Mouse (Mus musculus) left cerebral cortex, postnatal 14 days (tissue): ENCODE results near the gene Acsbg1. TPM values are rescaled to one million over a fixed set of nuclear protein-coding genes. Genes with fewer than 3 reads are reported as not detected.
"Not testable (repeated sequence)": the region's sequence is repeated elsewhere in the genome, so short reads cannot be mapped to it uniquely, and the experiment has no call there.

Experiments
- DNase-seq, 2 experiments: peaks; one replicate each; pipeline ENCODE4 v3.0.0; 2021 to 2022; ENCODE audit warnings: low spot score in 2 of 2, mixed read lengths in 1 of 2
- intact Hi-C: fragments of 180-260 bp; cut with DNase I; formaldehyde crosslinking; loops from one replicate; pipeline ENCODE4 v1.15.1; 2025
- total RNA-seq, 2 experiments: library from RNA; stranded (reverse); gene quantifications; 2 replicates each; pipeline ENCODE4 v1.2.3; 2021

Gene Acsbg1
- total RNA-seq, 2 experiments from 2014 or later = 125 to 132 TPM

DNA sequence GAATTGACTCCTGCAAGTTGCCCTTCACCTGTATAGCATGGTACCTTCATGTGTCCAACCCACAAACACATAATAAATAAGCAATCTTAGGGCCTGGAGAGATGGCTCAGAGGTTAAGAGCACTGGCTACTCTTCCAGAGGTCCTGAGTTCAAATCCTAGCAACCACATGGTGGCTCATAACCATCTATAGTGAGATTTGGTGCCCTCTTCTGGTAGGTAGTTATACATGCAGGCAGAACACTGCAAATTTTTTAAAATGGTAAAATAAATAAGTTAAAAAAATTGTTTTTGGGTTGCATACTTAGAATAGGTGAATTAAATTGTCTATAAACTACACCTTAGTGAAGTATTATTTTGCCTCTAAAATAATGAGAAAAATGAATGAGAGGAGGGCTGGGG is 30.8 kb downstream of the Acsbg1 start:
- intact Hi-C loops = no loop called here
- no peak for DNase-seq

DNA sequence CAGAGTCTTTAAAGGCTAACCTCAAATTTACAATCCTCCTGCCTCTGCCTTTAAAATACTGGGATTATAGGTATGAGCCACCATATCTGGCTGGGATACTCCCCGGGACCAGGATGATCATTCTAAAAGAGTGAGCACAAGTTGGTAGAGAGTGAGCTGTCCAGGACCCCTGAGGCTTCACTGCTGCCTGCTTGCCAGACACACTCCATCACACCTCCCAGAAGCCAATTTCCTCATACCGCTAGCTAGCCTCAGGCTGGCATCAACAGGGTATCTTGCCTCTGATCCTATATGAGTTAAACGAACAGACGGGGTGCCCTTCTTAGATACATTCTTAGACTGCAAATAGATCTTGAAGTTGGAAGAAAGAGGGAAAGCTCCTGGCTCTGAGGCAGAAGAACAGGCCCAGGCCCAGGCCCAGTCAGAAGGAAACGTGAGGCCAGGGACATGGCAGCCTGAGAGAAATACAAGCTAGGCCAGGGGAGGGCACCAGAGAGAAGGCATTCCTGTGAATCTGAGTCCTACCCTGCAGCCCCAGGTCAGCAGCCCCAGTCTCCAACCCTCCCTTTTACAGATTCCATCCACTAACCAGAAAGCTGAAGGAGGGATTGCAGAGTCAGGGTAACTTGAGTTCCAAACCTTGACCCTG is 31.9 kb downstream of the Acsbg1 start:
- peak in 1 of 2 experiments; percentile 16 for DNase-seq
- intact Hi-C loops = no loop called here

DNA sequence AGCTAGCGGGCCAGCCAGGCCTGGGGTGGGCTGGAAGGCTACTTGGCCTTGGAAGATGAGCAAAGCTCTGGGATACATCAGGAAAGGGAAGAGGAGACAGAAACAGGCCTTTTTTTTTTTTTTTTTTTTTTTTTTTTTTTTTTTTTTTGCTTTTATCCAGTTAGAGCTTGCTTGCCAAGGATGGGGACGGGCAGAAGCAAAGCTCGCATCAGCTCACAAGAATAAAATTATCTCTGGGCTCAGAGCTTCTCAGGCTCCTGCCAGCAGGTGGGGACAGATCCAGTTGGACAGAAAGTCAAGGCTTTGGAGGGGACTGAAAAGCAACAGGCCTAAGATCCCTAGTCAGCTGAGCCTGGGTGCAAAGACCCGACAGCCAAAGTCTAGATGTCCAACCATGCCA is 32.9 kb downstream of the Acsbg1 start:
- peak; percentile 30 to 70 for DNase-seq
- intact Hi-C loops = no loop called here

DNA sequence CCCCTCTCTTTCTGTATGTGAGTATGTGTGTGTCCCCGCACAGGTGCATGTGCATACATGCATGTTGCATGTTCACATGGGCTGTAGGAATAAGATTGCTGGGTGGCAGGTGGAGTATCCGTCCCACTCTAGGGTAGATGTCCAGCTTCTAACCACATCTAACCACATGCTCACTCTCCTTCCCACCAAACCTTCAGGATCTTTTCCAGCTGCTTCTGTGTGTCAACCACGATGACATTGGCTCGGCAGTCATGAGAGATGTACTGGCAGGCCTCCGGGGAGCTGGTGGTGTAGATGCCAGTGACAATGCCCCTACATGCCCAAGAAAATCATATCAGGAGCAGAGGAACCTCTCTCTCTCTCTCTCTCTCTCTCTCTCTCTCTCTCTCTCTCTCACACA is 34.4 kb downstream of the Acsbg1 start:
- intact Hi-C loops = no loop called here
- no peak for DNase-seq

DNA sequence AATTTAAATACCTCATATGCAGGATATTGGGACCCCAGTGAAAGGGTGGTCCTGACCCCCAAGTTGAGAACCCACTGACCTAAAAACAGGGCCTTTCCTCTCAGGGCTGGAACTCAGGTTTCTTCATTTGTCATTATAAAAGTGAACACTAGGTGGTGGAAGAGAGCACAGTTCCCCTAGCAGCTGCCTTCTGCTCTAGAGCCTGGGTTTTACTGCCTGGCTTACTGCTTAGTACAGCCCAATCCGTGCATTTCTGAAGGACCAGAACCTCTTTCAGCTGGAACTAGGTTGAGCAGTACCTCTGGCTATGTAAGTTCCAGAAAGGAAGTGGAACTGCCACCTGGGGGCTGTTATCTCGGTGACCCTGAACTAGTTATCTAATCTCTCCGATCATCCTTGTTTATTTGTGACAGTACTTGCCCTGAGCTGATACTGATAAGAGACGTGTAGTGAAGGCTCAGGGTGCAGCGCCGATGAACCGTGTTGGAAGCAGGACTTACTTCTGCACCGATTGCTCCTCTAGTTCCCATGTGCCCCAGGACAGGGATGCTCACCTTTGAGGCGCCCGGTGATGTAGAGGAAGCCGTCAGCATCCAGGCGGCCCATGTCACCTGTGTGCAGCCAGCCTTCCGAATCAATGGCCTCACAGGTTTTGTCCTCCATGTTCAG is 47.4 kb downstream of the Acsbg1 start:
- peak; percentile 57 to 62 for DNase-seq
- intact Hi-C loops = loop anchor here (2.0 to 10.0 kb wide), 2 partner anchors 62 to 210 kb away; no protein-coding TSS in a partner anchor

DNA sequence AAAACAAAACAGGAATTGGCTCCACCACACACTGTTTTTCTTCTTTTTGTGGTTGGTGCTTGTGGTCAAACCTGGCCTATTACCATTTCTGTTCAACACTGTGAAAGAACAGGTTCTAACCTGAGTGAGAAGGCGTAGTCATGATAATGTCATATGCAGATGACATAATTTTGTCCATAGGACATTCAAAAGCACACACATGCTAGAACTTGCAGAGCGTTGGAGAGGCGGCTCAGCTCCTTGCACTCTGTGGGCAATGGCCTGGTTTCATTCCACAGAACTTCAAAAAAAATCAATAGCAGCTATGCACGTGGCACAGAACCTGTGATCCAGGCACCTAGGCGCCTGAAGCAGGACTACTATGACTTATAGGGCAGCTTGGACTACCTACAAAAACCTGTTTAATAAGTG is 48.9 kb downstream of the Acsbg1 start:
- no peak for DNase-seq
- intact Hi-C loops = loop anchor here (10.0 kb wide), 1 partner anchor 212 kb away; no protein-coding TSS in a partner anchor

DNA sequence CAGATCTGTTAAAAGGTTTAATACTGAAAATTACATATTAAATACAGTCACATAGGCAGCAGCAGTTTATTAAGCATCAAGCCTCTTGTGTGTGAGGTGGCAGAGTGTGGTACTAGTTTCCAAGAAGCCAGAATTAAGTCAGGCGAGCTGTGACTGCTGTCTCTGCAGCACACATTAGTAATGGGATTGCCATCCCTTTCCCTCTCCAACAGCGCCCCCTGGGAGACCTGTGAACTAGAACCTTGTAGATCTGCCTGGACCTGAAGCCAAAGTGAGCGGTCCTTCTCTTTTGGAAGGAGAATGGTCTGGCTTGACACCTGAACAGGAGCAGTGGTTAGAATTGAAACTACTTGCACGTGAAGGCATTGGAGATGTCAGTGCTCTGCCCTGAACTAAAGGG is 56.8 kb downstream of the Acsbg1 start:
- DNase-seq = peak; percentile 43 to 57
- intact Hi-C loops = loop anchor here (10.0 kb wide), 1 partner anchor 170 kb away; no protein-coding TSS in a partner anchor

DNA sequence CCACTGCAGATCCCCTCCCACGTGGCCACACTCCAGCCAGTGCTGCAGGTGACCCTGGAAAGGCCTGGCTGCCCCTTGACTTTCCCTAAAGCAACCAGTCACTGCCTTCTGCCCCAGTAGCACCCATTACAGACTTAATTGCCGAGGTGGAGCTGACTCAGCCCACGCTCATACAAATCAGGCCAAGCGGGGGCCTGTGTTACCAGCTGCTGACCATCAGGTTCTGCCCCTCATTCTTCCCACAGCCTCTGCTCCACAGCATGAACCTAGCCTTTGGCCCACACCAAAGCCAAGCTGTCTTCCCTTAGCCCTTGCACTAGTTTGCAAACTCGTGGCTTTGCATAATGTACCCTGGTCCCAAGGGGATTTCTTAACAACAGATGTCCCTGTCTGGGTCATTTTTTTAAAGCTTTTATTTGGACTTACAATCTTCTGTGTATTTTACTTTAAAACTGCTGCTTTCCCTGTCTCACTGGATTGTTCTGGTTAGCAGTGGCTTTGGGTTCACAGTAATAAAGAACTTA is 57.5 kb downstream of the Acsbg1 start:
- no peak for DNase-seq
- intact Hi-C loops = loop anchor here (10.0 kb wide), 1 partner anchor 169 kb away; no protein-coding TSS in a partner anchor

DNA sequence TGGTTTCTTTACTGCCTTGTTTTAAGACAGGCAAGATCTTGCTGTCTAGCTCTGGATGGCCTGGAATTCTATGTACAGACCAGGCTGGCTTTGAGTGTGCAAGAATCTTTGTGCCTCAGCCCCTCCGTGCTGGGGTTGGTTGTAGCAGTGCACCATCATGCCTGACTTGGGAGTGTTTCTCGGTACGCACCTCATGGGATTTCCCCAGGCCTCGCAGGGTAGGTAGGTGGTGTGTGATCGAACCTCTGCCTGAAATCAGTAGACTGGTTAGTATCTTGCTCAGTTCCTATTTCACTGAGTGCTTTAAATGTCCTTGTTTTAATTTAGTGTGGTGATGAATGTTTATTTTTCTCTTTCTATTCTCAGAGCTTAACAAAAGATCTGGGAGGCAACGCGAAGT is 58.8 kb downstream of the Acsbg1 start:
- no peak for DNase-seq
- intact Hi-C loops = loop anchor here (10.0 kb wide), 1 partner anchor 168 kb away; no protein-coding TSS in a partner anchor

DNA sequence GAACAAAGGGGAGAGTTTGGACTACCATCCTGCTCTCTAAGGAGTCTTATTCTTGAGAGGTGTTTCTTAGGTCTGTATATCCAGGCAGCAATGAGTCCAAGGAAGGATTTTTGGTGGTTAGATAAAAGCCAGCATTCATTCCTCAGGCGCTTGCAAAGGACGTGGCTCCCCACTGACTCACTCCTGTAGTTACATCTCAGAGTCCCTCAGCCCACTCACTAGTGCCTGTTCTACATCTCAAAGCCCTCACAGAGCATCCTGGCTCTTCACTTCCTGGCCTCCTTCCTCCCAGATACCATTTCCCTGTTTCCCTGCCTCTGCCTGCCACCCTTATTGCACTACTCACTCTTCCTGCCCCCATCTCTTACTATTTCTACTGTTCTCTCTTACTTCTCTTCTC is 59.3 kb downstream of the Acsbg1 start:
- DNase-seq = peak in 1 of 2 experiments; percentile 14
- intact Hi-C loops = loop anchor here (10.0 kb wide), 1 partner anchor 168 kb away; no protein-coding TSS in a partner anchor

DNA sequence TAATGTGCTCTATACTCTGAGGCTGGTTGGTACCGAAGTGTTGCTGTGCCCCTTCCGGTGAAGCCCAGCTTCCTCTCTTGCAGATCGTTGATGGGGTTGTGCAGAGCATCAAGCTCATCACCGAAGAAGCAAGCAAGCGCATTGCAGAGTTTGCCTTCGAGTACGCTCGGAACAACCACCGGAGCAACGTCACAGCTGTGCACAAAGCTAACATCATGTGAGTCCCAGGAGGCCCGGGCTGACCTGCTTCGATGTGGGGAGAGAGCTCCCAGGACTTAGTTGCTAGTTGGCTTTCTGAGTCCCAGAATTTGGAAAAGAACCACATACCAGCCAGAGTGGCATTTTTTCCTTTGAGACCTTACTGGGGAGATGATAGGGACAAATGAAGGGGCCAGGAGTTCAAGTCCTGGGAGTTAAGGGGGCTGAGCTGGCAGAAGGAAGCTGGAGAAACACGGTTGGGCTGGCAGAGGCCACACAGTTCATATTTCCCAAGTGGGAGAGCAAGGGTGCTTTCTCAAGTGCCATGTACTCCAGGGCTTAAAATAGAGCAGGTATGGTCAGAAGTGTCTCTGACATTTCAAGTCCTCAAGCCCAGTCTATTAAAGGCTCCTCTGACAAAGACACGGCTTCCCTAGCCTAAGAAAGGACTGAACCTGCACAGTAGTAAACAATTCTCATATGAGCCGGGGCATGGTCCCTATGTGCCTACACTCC is 64.8 kb downstream of the Acsbg1 start:
- DNase-seq = no peak

DNA sequence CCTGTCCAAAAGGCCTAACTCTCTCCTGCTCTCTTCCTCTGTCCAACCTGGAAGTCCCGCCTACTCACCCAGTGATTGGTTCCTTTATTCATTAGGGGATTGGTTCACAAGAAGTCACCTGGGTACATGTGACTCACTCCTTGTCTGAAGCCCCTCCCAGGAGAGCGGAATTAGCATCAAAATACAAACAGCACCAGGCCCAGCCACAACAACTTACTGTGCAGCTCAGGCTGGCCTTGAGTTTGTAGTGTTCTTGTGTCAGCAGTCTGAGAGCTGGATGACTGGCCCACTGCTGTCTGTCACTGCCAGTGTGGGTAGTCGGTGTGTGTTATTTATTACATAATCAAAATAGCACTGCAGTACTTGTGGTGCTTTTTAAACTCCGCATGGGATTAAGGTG is 68.0 kb downstream of the Acsbg1 start:
- not testable (repeated sequence) for DNase-seq

More for the DNA sequence above, 64.8 kb downstream of the Acsbg1 start:
- intact Hi-C loops = no loop called here

DNA sequence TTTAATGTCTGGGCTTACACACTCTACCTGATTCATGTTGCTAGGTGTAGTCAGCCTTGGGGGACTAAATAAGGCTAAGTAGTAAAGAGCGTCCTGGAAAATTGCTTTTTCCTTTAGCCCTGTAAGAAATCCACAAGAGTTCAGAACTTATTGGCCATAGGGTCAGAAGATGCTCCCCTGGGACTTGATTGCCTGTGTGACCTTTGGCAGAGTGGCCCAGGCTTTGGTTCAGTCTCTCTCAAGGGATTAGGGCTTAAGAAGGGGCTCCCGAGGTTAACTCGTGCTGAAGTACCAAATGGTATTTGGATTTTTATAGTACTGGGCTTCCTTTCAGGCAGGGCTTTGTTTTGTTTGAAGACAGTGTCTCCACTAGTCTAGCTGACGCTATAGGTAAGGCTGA is 73.8 kb downstream of the Acsbg1 start:
- intact Hi-C loops = loop anchor here (2.0 kb wide), 1 partner anchor 87 kb away; the partner anchor contains the start of gene Dmxl2
- DNase-seq = no peak

More for the DNA sequence above, 68.0 kb downstream of the Acsbg1 start:
- intact Hi-C loops = not testable (repeated sequence)

DNA sequence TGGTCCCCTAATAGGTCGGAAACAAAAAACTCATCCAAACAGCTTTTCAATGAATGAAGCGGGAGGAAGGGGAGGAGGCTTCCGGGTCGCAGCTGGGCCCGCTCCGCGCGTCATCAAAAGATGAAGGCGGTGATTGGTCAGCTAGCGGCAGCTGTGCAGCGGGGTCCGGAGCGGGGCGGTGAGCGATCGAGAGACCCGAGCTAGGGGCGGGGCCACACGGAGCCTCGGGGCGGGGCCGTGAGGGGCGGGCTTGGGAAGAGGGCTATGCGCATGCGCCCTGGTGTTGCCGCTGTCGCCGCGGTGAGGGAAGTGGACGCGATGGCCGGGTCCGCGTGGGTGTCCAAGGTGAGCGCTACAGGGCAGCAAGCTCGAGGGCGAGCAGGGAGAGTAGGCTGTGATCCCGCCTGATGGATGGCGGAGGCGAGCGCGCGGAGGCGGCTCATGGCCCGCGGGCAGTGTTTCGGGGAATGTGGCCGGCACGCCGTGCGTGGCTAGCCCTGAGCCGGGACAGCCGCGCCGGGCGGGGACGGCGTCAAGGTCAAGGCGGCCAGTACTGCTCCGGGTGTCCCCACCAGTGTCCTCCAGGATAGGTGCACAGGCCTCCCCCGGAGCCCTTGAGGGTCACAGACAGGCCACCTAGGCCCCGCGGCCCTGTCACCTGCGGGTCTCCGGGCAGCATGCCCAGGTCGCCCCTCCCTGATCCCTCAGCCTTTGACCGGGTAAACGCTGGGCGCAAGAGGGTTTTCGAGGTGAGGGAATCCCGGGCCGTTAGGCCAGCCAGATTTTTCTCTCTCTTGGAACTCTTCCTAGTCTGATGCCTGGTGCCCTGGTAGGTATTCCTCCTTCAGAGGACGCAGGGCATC is 75.2 kb downstream of the Acsbg1 start, which contains the start of gene Idh3a:
TSS of gene Idh3a (plus strand) at position 136 of the 863 bp plus-strand sequence.
- intact Hi-C loops = loop anchor here (2.0 kb wide), 1 partner anchor 86 kb away; the partner anchor contains the start of gene Dmxl2
- DNase-seq = peak; percentile 98

DNA sequence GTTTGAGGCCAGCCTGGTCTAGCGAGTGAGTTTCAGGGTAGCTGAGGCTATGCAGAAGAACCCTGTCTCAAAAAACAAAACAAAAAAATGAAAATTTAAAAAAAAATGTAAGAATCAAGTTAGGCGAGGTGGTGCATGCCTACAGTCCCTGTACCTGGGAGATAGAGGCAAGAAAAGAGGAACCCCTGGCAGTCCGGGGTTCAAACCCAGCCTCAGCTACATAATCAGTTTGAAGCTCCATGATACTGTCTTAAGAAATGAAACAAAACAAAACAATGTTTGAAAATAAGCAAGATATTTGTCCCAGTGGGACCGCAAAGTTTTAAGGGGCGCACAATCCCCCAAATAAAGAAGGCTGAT is 75.9 kb downstream of the Acsbg1 start:
- intact Hi-C loops = loop anchor here (2.0 kb wide), 1 partner anchor 85 kb away; the partner anchor contains the start of gene Dmxl2
- no peak for DNase-seq

DNA sequence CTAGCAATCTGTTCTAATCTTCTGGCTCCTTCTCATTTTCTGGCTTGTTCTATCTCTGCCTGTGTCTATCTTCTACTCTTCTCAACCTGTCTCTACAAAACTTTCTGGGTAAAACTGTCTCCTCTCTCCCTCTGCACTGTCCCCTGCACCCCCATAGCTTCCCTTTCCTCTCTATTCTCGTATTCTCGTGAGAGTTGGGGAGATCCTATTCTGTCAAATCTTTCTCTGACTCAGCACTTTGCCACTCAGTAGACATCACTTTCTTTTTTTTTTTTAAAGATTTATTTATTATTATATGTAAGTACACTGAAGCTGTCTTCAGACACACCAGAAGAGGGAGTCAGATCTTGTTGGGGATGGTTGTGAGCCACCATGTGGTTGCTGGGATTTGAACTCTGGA is 77.5 kb downstream of the Acsbg1 start:
- DNase-seq, intact Hi-C loops: not testable (repeated sequence)

DNA sequence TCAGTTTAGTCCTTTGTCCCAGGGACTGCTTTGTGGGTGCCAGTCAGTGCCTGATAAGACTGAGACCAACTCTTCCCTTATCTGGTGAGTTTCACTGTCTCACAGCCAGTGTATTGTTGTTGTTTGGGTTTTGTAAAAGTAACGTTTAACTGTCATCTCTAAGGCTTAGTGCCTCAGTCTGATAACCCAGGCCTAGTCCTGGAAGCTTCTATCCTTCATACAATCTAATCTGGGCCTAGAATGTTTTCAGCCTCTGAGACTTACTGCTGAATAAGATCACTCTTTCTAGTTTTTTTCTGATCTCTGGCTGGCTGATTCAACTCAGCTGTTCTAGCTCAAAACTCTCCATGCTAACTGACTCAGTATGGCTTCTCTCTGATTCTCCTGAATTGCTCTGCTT is 78.0 kb downstream of the Acsbg1 start:
- intact Hi-C loops = no loop called here
- no peak for DNase-seq

DNA sequence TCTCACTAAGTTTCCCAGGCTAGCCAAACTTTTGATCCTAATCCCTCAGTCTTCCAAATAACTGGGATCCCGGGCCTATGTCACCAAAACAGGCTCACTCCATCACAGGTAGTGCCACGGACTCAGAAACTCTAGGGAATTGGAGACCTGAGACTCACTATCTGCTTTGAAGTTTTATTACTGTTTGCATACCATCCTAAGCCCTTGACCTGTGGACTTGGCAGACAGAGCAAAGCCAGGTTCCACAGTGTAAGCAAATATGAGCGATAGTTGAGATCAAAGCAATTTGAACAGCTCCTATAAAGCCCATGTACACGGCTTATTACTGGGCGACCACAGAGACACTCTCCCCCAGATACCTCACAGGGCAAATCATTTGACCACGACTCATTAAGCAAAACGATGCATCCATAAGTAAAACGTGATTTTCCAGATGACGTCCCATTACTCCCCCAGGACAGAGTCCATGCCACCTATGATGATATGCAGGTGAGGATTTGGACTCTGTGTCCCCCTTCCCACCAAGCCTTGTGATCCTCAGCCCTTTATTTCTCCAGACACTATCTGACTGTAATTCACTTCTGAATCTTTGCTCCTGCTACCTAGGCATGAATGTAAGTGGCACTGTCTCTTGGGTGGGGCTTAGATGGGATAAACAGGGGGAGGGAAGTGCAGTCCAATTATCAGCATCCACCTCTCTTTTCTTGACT is 90.4 kb downstream of the Acsbg1 start:
- intact Hi-C loops = no loop called here
- DNase-seq = no peak
